Mouse (Mus musculus): ENCODE measurements around the gene 2810408A11Rik. TPM values are rescaled to one million over a fixed set of nuclear protein-coding genes. Genes with fewer than 3 reads are reported as not detected.
"Not testable (repeated sequence)": the region's sequence is repeated elsewhere in the genome, so short reads cannot be mapped to it uniquely, and the experiment has no call there.

The 2810408A11Rik gene
- total RNA-seq, 2 experiments from 2014 or later: 1.8 to 2.6 TPM

DNA sequence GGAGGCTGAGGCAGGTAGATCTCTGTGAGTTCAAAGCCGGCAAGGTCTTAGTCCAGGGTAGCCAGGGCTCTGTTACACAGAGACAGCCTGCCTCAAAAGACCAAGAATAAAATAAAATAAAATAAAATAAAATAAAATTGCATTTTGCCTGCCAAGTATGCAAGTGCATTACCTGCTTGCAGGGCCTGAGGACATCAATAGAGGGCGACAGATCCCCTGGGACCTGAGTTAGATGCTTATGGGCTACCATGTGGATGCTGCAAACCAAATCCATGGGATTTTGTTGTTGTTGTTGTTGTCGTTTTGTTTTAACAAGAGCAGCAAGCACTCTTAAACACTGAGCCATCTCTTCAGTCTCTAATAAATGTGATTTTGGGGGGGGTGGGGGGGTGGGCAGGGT lies 31.5 kb upstream of the 2810408A11Rik start:
- no peak for ATAC-seq (ENCODE audit: poor library complexity, severe bottlenecking)

DNA sequence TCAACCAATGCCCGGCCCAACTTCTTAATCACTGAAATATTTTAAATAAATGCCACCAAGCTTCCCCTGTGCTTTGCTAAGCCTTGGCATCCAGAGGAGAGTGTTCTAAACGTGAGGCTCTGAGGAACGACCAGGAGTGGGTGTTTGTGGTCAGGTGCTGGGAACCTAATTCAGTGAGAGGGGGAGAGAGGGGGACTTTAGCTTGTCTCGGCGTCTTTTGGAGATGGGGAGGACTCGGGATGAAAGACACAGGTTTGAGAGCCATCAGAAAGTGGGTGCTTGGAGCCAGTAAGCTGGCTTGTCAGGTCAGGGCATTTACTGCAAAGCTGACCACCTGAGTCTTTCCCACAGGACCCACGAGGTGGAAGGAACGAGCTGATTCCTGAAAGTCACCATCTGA lies 31.0 kb upstream of the 2810408A11Rik start:
- no peak for ATAC-seq (ENCODE audit: poor library complexity, severe bottlenecking)

DNA sequence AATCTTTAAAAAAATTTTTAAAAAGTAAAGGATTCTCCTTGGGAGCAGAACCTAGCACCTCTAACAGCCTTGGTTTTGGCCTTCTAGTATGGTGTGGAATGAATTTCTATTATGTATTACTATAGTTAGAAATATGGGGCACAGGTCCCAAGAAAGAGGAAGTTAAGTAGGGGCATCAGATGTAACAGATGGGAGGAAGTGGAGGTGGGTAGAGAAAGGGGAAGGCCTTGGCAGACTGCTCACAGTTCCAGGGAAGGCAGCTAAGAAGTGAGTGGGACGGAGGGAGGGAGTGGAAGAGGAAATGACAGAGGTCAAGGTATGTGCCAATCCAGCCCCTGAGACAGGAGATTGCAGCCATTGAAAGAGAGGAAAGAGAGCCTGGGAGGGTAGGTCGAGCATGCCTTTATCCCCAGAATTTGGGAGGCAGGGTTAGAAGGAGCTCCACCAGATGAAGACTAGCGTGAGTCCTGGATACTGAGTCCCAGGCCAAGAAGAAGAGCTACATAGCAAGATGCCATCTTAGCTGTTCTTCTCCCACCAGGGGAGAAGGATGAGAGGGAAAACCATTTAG lies 30.3 kb upstream of the 2810408A11Rik start:
- ATAC-seq (ENCODE audit: poor library complexity, severe bottlenecking): peak; percentile 92

DNA sequence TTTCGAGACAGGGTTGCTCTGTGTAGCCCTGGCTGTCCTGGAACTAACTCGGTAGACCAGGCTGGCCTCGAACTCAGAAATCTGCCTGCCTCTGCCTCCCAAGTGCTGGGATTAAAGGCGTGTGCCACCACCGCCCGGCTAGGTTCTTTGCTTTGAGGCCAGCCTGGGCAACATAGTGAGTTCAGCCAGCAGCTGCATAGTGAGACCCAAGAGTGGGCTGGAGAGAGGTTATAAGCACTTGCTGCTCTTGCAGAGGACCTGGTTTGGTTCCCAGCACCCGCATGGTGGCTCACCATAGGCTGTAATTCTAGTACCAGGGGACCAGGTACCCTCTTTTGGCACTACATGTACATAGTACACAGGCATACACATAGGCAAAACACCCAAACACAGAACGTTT lies 29.4 kb upstream of the 2810408A11Rik start:
- ATAC-seq (ENCODE audit: poor library complexity, severe bottlenecking): not testable (repeated sequence)

DNA sequence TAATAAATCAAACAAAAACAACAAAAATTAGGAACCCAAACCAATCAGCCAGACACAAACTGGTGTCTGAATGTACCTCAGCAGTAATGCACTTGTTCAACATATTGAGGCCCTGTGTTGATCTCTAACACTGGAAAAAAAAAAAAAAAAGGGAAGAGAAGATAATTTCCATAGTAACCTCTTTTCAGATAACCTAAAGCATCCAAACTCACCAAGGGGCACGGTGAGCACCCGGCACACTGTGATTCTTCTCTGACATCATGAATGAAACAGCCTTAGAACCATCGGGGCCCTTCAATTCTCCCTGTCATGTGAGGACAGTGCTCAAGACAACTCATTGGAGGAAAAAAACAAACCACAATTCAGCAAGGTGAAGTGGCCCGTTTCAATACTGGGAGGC lies 28.9 kb upstream of the 2810408A11Rik start:
- no peak for ATAC-seq (ENCODE audit: poor library complexity, severe bottlenecking)

DNA sequence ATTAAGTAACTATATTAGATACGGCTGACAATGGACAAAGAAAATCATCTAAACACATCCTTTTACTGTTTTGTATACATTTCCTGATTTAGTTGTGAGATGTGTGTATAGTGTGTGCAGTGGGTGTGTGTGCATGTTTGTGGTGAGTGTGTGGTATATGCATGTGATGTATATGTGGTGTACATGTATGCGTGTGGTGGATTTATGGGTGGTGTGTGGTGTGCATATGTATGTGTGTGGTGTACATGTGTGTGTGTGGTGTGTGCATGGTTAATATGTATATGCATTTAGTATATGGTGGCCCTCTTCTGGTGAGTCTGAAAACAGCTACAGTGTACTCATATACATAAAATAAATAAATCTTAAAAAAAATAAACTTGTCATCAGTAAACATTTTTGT lies 26.7 kb upstream of the 2810408A11Rik start:
- no peak for ATAC-seq (ENCODE audit: poor library complexity, severe bottlenecking)

DNA sequence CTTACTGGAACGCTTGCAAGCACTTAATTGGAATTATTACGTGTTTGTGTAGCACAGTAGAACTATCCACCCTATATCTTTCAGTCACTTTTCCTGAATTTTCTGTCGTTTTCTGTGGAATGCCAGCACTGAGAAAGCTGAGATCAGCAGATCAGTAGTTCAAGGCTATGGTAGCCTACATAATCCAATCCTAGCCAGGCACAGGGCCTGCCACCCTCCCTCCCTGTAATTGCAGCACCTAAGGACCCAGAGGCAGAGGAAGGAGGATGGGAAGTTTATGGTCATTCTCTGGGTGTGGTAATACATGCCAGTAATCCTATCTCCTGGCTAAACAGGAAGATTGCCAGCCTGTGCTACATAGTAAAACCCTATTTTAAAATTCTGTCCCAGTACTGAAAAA lies 22.0 kb upstream of the 2810408A11Rik start:
- no peak for ATAC-seq (ENCODE audit: poor library complexity, severe bottlenecking)

DNA sequence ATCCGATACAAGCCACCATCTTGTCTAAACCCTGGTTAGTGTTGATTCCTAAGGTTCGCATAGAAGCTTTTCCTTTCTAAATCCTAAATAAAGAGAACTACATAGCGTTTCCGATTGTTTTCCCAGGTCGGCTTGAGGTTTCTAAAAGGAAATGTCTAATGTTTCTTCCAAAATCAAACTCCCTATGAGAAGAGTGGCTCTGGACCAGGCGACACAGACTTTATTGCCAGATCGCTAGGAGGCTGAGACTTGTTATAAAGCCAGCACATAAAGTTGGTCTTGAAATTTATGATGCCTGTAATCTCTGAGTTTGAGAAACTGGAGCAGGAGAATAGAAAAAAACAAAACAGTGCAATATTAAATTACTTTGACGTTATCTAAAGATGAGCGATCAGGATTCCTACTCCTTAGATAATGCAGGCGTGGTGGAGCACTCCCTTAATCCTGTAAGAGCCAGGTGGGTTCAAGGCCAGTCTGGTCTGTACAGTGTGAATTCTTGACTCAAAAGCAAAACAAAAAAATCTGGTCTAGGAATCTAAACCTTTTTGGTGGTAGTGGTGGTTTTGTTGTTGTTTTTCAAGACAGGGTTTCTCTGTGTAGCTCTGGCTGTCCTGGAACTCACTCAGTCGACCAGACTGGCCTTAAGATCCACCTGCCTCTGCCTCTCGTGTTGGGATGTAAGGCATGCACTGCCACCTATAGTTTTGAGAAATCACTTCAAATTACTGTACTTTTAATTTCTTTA lies 21.4 kb upstream of the 2810408A11Rik start:
- ATAC-seq (ENCODE audit: poor library complexity, severe bottlenecking): no peak

DNA sequence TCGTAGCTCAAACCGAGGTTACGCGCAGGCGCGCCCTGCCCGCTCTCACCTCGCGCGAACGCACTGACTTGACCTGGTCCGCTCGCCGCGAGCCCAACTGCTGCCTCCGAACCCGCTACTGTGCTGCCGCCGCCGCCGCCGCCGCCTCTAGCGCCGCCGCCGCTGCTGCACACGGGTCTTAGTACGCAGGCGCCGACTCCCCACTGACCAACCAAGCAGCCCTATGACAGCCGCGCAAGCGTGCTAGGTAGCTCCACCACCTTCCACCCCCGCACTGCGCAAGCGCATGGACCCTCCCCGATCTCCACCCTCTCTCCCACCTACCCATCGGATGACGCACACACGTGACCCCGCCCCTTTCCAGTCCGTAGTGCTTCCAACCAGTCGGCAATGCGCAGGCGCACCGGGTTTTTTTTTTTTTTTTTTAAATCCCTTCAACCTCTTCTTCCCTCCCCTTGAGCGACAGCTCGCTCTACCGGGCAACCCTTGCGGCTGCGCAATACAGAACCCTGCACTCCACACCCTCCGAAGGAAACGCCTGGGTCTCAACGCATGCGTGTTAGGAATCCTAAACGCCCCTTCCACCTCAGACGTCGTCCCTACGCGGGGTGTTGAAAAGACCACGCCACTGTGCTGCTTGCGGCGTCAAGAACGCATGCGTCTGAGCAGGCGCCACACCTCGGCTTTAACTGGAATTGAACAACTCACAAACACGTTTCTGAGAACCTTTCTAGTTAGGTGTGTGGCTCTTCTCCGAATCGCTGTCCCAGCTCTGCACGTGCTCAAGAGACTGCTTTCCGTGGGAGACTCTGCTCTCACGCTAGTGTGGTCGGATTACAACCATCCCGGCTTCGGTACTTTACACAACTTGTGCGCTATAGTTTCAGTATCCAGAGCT lies 20.6 kb upstream of the 2810408A11Rik start, which contains the start of gene Eif5a:
Gene Eif5a, minus strand, starts transcription at position 845 of the 898 bp plus-strand sequence.
- ATAC-seq (ENCODE audit: poor library complexity, severe bottlenecking): peak; percentile 80

DNA sequence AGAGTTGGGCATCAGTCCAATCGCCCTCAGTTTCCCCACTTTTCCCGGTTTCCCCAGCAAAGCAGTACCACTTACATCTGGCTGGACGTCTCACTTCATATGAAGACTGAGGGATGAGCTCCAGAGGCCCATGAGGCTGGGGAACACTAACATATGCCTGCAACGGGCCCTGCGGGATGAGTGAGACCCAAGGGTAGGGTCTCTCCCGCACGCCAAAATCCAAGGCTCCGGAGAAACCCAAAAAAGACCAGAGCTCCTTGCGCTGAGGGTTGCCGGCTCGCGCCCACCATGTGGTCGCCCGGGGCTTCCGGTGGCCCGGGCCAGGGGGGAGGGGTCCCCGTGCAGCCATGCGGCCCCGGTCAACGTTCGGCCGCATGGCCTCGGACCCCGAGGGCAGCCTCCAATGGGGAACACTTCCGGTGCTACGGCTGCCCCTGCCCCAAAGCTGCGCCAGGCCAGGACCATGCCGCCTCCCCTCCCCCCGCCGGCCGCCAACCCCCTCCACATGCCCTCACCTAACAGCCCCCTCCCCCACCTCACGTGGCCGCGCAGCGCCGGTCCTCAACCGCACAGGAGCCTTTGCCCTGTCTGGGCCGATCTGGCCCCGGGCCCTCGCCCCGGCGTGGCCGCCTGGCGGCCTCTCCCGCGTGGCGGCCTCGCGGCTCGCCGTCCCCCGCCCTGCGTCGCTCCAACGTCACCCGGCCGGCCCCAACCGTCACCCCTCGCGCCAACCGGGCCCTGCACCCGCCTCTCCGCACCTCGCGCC lies 19.7 kb upstream of the 2810408A11Rik start:
- peak; percentile 1; the same call in 1 of the 2 replicates for ATAC-seq (ENCODE audit: poor library complexity, severe bottlenecking)

DNA sequence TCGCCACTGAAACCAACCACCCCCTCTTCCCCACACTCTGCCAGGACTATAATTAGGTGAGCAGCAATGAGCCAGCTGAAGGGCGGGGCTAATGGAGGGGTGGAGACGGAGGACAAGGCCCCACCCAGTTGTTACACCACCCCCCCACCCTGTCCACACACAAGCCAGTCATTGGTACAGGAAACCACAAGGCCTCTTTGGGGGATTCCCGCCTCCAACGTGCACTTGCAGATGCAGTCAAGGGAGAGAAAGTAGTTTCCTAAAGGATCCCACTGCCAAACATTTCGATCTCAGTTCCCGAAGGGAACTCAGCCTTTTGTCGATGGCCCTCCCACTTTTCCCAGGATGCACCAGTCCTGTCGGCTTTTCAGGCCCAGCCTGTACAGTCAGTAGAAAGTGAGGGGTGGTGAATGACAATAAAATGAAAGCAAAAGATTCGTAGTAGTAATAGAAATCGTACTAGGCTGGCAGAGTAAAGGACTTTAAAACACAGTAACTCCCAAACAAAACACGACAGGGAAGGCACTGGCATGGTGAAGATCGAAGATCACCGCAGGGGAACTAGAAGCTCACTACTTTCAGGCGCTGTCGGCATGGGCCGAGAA lies 19.0 kb upstream of the 2810408A11Rik start:
- ATAC-seq (ENCODE audit: poor library complexity, severe bottlenecking): peak; percentile 53

DNA sequence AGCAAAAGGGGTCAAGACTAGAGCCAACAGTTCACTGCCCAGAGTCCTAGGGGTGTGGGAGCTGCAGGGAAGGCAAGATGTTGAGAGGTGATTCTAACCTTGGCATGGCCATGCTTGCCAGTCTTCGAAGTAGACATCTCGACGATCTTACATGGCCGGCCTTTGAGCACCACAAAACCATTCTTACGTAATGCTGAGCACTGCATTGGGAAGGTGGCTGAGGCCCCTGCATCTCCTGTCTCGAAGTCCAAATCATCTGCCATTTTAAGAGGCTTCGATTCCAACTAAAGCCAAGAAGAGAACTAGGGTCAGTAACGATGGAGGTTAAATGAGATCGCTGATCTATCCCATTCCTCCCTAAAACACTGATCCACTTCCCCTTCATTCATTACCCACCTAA lies 18.3 kb upstream of the 2810408A11Rik start:
- no peak for ATAC-seq (ENCODE audit: poor library complexity, severe bottlenecking)

DNA sequence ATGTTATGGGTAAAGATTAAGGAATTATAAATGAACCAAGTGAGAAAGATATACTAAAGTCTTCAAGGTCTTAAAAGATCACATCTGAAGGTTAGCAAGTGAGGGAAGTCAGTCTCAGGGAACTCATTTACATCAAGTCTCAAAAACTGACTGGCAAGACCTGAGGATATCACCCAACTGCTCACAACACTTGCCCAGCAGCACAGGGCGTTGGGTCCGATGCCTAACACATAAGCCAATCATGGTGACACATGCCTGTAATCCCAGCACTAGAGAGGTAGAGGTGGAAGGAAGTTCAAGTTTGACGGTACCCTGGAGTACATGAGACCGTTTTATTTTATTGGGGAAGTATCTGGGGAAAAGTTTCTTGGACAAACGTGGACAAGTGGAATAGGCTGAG lies 17.3 kb upstream of the 2810408A11Rik start:
- no peak for ATAC-seq (ENCODE audit: poor library complexity, severe bottlenecking)

DNA sequence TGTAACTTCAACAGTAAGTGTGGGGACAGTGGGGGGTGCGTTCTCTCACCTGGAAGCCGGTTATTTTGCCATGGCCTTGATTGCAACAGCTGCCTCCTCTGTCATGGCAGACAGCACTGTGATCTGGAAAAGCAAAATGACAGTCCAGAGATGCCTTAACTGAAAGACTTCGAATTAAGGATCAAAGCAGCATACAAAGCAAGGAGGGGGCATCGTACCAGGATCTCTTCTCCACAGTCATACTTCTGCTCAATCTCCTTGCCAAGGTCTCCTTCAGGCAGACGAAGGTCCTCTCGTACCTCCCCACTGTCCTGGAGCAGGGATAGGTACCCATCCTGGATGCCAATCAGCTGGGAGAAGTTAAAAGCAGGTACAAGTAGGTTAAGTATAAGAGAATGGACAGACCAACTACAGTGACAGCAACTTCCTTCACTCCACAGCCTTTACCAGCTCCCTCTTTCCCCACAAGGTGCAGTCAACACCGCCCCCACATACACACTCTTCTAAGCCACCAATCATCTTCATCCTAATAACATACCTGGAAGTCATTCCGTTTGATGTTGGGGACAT lies 16.7 kb upstream of the 2810408A11Rik start:
- ATAC-seq (ENCODE audit: poor library complexity, severe bottlenecking): no peak

DNA sequence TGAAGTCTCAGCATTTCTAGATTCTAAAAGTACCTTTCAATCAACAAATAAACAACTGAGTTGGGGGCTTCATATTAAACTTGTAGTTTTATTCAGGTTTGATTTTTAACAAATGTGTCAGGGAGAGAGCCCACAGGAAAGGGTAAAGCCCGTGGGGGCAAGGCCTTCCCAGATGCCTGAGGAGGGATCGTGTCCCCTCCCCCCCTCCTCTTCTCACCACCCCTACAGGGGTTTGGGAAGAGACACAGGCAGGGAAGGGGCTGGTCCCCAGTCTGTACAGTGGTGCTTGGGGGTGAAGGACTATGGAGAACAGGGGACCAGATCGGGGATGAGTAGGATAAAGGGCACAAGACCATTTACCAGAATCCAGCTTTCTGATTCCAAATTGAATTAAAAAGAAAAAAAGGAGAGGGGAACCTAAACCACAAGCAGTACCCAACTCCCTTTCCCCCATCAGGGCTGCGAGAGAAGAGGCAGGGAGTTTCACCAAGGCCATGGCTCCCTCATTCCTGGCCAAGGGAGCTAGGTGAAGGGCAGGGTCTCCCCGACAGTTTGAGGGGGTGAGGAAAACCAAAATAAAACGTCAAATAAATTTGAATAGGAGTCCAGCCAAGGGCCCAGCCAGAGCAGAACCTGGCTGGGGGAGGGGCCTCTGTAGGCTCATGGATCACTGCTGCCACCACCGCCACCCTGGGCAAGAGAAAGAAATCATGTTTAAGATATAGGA lies 16.0 kb upstream of the 2810408A11Rik start:
- ATAC-seq (ENCODE audit: poor library complexity, severe bottlenecking): not testable (repeated sequence)

DNA sequence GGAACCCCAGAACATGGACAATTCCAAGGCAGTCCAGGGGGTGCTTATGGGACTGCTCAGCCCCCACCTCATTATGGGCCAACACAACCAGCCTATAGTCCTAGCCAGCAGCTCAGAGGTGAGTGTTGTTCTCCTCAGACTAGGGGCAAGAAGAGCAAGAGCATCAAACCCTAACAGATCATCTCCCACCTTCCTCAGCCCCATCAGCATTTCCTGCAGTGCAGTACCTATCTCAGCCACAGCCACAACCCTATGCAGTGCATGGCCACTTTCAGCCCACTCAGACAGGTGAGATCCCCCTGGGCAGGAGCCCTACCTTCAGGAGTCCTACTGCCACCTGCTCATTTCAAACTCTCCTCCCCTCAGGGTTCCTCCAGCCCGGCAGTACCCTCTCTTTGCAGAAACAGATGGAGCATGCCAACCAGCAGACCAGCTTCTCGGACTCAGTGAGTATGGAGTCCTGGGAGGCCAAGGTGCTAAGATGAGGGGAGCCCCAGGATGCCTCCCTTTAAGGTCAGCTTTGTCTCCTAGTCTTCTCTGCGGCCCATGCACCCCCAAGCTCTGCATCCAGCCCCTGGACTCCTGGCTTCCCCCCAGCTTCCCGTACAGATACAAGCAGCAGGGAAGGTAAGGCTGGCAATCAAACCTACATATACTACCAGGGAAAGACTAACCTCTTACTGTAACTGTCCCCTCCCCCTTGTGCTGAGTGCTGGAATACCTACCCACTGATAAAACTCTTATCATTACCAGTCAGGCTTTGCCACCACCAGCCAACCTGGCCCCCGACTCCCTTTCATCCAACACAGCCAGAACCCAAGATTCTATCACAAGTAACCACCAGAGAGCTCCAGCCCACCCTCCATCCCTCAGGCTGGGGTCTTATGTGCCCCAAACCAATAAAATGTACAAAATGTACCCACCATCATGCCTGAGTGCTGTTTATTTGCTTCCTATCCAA lies 15.2 kb upstream of the 2810408A11Rik start:
- ATAC-seq (ENCODE audit: poor library complexity, severe bottlenecking): no peak

DNA sequence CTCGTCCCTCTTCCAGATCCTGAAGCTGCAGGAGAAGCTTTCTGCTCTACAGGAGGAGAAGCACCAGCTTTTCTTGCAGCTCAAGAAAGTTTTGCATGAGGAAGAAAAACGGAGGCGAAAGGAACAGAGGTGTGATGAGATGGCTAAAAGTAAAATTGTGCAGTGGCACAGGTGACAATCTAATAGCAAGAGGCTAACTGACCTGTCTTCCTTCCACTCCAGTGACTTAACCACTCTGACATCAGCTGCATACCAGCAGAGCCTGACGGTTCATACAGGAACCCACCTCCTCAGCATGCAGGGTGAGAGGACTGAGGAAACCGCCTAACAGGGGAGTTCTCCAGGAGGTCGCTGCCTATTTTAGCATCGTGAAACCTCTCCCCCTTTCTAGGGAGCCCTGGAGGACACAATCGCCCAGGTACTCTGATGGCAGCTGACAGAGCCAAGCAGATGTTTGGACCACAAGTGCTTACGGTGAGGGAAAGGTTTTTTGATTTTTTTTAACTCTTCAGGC lies 14.2 kb upstream of the 2810408A11Rik start:
- no peak for ATAC-seq (ENCODE audit: poor library complexity, severe bottlenecking)

DNA sequence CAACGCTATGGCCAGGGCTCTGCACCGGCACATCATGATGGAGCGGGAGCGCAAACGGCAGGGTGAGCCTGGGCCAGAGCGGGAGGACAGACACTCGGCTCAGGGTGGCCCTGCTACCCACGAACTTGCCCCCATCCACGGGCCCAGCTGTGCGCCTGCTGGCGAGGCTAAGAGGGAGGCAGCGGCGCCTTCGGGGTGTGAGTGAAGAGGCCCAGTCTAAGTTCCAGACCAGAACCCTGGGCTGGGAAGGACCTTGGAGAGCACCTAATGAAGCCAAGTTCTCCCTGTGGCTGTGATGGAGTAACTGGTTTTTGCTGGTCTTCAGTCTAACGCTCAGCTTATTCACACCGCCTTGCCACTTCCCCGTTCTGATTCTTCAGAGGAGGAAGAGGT lies 13.6 kb upstream of the 2810408A11Rik start:
- ATAC-seq (ENCODE audit: poor library complexity, severe bottlenecking): peak; percentile 32

Measured in megakaryocyte, adult 5-6 weeks (primary cell).